Mouse (Mus musculus): ENCODE measurements around the gene Chsy1.

- no peak for TF ChIP-seq CTCF (IDR thresholded peaks at IDR 0.05; ENCODE audit: extremely low read depth, insufficient read depth, low read length)
- no peak for TF ChIP-seq POLR2A (IDR thresholded peaks at IDR 0.05; ENCODE audit: extremely low read depth, insufficient read depth, low read length)
These were observed 25.6 kb upstream of the Chsy1 start for GRCm38 (mm10) chr7:66083757-66084156.
